Comparison of ENCODE assay signal across 17 mouse cellular contexts in the genomic region with DNA sequence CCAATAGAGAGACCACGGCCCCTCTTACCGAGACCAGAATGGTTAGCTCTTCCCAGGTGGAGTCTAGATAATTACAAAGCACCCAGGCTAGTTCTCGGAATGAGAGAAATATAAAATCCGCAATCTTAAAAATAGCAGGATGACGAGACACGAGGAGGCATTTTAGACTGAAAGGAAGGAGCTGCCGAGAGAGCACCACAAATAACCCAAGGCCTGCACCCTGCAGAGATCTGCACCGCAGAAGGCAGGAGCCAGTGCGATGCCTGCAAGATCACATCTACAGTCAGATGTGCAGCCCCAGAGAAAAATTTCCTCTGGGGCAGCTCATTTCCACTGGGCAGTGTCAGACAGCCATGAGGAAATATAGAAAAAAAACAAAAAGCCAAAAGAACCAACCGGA.
"Had no signal": no experiment of that assay in that cellular context is flagged by ENCODE, and none has a peak within 500 bp of the region (broad histone marks: within the 10 kb centered on the region; RNA-seq: fewer than 3 reads in every experiment).

No protein-coding gene starts in this region.

- H3K4me2 ChIP-seq: liver, embryonic 13.5 days; lung, embryonic 14.5 days; midbrain, embryonic 12.5 days; midbrain, embryonic 15.5 days; neural tube, embryonic 12.5 days; neural tube, embryonic 15.5 days had no signal

- ATAC-seq: lung, postnatal 0 days; midbrain, embryonic 15.5 days had no signal

- DNase-seq: kidney, adult 9 months; kidney, postnatal 14 days; kidney, postnatal 4 days; liver, embryonic 13.5 days; lung, embryonic 14.5 days; retina, postnatal 1 day; right cerebral cortex, postnatal 4 days; thymus, adult 2 months; thymus, postnatal 14 days; thymus, postnatal 4 days had no signal

- H3K27me3 ChIP-seq: liver, embryonic 13.5 days; midbrain, embryonic 12.5 days; midbrain, embryonic 15.5 days; neural tube, embryonic 12.5 days; neural tube, embryonic 15.5 days had no signal

- H3K9ac ChIP-seq: liver, embryonic 13.5 days; lung, embryonic 14.5 days; midbrain, embryonic 12.5 days; midbrain, embryonic 15.5 days; neural tube, embryonic 12.5 days; neural tube, embryonic 15.5 days had no signal

- H3K27ac ChIP-seq: liver, embryonic 13.5 days; macrophage; midbrain, embryonic 12.5 days; midbrain, embryonic 15.5 days; neural tube, embryonic 12.5 days; neural tube, embryonic 15.5 days; stomach, postnatal 0 days had no signal

- H3K4me3 ChIP-seq: liver, embryonic 13.5 days; midbrain, embryonic 12.5 days; midbrain, embryonic 15.5 days; neural tube, embryonic 12.5 days; neural tube, embryonic 15.5 days had no signal

- H3K4me1 ChIP-seq: midbrain, embryonic 12.5 days; midbrain, embryonic 15.5 days; neural tube, embryonic 12.5 days had no signal
